Mouse (Mus musculus) cerebral cortex, adult 2 months (tissue): ENCODE data around the gene Akap2.

Experiments
- whole genome bisulfite sequencing: fragments of 180-500 bp; shearing (Covaris S2); methylation state at CpG from one replicate; pipeline ENCODE4 v1.1.7; 2018; 5-methylcytosine and 5-hydroxymethylcytosine counted together

Akap2 gene

GRCm38 (mm10) chr4:57701576-57701975, 15.9 kb upstream of the Akap2 start:
- 72% methylated on average over 5 of the region's 5 CpGs for WGBS

- 77% methylated on average over 11 of the region's 11 CpGs for WGBS
These were observed 13.6 kb upstream of the Akap2 start for GRCm38 (mm10) chr4:57703574-57704470.

- 96% methylated on average over 7 of the region's 7 CpGs for WGBS
These were observed 12.9 kb upstream of the Akap2 start for GRCm38 (mm10) chr4:57704575-57704974.

- 43% methylated on average over 4 of the region's 4 CpGs for WGBS
These were observed 722 bp upstream of the Akap2 start for GRCm38 (mm10) chr4:57716735-57717134.

GRCm38 (mm10) chr4:57719370-57719769, 1.9 kb downstream of the Akap2 start:
- WGBS = 98% methylated on average over 1 of the region's 1 CpGs

GRCm38 (mm10) chr4:57720869-57721361, 3.5 kb downstream of the Akap2 start:
- WGBS = 48% methylated on average over 7 of the region's 7 CpGs

- 91% methylated on average over 4 of the region's 4 CpGs for WGBS
These were observed 4.8 kb downstream of the Akap2 start for GRCm38 (mm10) chr4:57722296-57722695.

- 57% methylated on average over 2 of the region's 2 CpGs for WGBS
These were observed 6.2 kb downstream of the Akap2 start for GRCm38 (mm10) chr4:57723659-57724058.

GRCm38 (mm10) chr4:57725569-57725968, 8.1 kb downstream of the Akap2 start:
- 75% methylated on average over 1 of the region's 1 CpGs for WGBS

GRCm38 (mm10) chr4:57728611-57729183, 11.2 kb downstream of the Akap2 start:
- WGBS = 86% methylated on average over 4 of the region's 4 CpGs

- WGBS = 86% methylated on average over 6 of the region's 6 CpGs
These were observed 12.6 kb downstream of the Akap2 start for GRCm38 (mm10) chr4:57730047-57730446.

GRCm38 (mm10) chr4:57730801-57731598, 13.5 kb downstream of the Akap2 start:
- WGBS = 67% methylated on average over 11 of the region's 11 CpGs

GRCm38 (mm10) chr4:57732351-57732750, 14.9 kb downstream of the Akap2 start:
- 91% methylated on average over 5 of the region's 5 CpGs for WGBS

GRCm38 (mm10) chr4:57733445-57733844, 16.0 kb downstream of the Akap2 start:
- 64% methylated on average over 3 of the region's 3 CpGs for WGBS

- WGBS = 93% methylated on average over 5 of the region's 5 CpGs
These were observed 18.0 kb downstream of the Akap2 start for GRCm38 (mm10) chr4:57735426-57735825.

GRCm38 (mm10) chr4:57738856-57739552, 21.5 kb downstream of the Akap2 start:
- 57% methylated on average over 8 of the region's 8 CpGs for WGBS

GRCm38 (mm10) chr4:57743325-57743929, 26.0 kb downstream of the Akap2 start:
- 71% methylated on average over 11 of the region's 11 CpGs for WGBS

GRCm38 (mm10) chr4:57750651-57751050, 33.2 kb downstream of the Akap2 start:
- 85% methylated on average over 4 of the region's 4 CpGs for WGBS

GRCm38 (mm10) chr4:57751054-57751453, 33.6 kb downstream of the Akap2 start:
- whole genome bisulfite sequencing = 69% methylated on average over 4 of the region's 4 CpGs

GRCm38 (mm10) chr4:57751566-57751965, 34.1 kb downstream of the Akap2 start:
- WGBS = 92% methylated on average over 11 of the region's 11 CpGs

- 91% methylated on average over 11 of the region's 11 CpGs for WGBS
These were observed 37.6 kb downstream of the Akap2 start for GRCm38 (mm10) chr4:57755085-57755484.
